Mouse (Mus musculus) brain, adult 2 months (tissue): ENCODE measurements around the gene Usp19.
A peak's percentile ranks its signal among the peaks of the same experiment; 100 is the strongest.

Experiments used
- DNase-seq: peaks from one replicate; pipeline ENCODE4 v3.0.0; 2011; ENCODE audit warnings: low read depth, low spot score

Gene Usp19

GRCm38 (mm10) chr9:108494146-108494825, 3.9 kb downstream of the Usp19 start:
- no peak for DNase-seq

- DNase-seq: no peak
Observed at GRCm38 (mm10) chr9:108494905-108495304, 4.5 kb downstream of the Usp19 start.

- no peak for DNase-seq
Observed at GRCm38 (mm10) chr9:108499231-108499630, 8.8 kb downstream of the Usp19 start.

- DNase-seq: no peak
Observed at GRCm38 (mm10) chr9:108499943-108500342, 9.5 kb downstream of the Usp19 start.

- no peak for DNase-seq
Observed at GRCm38 (mm10) chr9:108506901-108507300, 16.5 kb downstream of the Usp19 start.

GRCm38 (mm10) chr9:108507619-108508434, 17.4 kb downstream of the Usp19 start, which contains the start of gene Qars:
Qars (plus strand) TSS chr9:108507706.
- DNase-seq: peak; percentile 98

GRCm38 (mm10) chr9:108508776-108509175, 18.4 kb downstream of the Usp19 start:
- DNase-seq: no peak

GRCm38 (mm10) chr9:108516380-108517251, 26.2 kb downstream of the Usp19 start, which contains the start of gene Qrich1:
Qrich1 (plus strand) TSS chr9:108516806.
- peak; percentile 98 for DNase-seq

GRCm38 (mm10) chr9:108517253-108517930, 27.0 kb downstream of the Usp19 start:
- DNase-seq: peak; percentile 92

GRCm38 (mm10) chr9:108517931-108518332, 27.5 kb downstream of the Usp19 start:
- peak; percentile 80 for DNase-seq

GRCm38 (mm10) chr9:108521604-108522003, 31.2 kb downstream of the Usp19 start:
- no peak for DNase-seq

GRCm38 (mm10) chr9:108523341-108523740, 32.9 kb downstream of the Usp19 start:
- no peak for DNase-seq

- DNase-seq: peak; percentile 13
Observed at GRCm38 (mm10) chr9:108525400-108525799, 35.0 kb downstream of the Usp19 start.

GRCm38 (mm10) chr9:108530954-108531353, 40.6 kb downstream of the Usp19 start:
- no peak for DNase-seq

GRCm38 (mm10) chr9:108531496-108531895, 41.1 kb downstream of the Usp19 start:
- no peak for DNase-seq

GRCm38 (mm10) chr9:108540846-108541245, 50.4 kb downstream of the Usp19 start:
- no peak for DNase-seq

- peak; percentile 25 for DNase-seq
Observed at GRCm38 (mm10) chr9:108545986-108546385, 55.6 kb downstream of the Usp19 start.

GRCm38 (mm10) chr9:108546875-108547274, 56.5 kb downstream of the Usp19 start:
- no peak for DNase-seq
